Mouse (Mus musculus) cerebellum, adult 11 months (tissue): ENCODE measurements at regions not wholly inside any gene's neighbourhood (a gene's known extent, or its start where the extent isn't known, plus 50 kb on each side); places are given as distances from the start of the nearest gene placed in this dataset.
A peak's percentile ranks its signal among the peaks of the same experiment; 100 is the strongest.

Experiments used
- DNase-seq: peaks from one replicate; pipeline ENCODE4 v3.0.0; 2022

GRCm38 (mm10) chr1:137378072-137378985, 418.1 kb upstream of the Nr5a2 start:
- no peak for DNase-seq

- no peak for DNase-seq
These were observed 416.4 kb upstream of the Nr5a2 start for GRCm38 (mm10) chr1:137376685-137377084.

- no peak for DNase-seq
These were observed 414.4 kb upstream of the Nr5a2 start for GRCm38 (mm10) chr1:137374641-137375040.

DNA sequence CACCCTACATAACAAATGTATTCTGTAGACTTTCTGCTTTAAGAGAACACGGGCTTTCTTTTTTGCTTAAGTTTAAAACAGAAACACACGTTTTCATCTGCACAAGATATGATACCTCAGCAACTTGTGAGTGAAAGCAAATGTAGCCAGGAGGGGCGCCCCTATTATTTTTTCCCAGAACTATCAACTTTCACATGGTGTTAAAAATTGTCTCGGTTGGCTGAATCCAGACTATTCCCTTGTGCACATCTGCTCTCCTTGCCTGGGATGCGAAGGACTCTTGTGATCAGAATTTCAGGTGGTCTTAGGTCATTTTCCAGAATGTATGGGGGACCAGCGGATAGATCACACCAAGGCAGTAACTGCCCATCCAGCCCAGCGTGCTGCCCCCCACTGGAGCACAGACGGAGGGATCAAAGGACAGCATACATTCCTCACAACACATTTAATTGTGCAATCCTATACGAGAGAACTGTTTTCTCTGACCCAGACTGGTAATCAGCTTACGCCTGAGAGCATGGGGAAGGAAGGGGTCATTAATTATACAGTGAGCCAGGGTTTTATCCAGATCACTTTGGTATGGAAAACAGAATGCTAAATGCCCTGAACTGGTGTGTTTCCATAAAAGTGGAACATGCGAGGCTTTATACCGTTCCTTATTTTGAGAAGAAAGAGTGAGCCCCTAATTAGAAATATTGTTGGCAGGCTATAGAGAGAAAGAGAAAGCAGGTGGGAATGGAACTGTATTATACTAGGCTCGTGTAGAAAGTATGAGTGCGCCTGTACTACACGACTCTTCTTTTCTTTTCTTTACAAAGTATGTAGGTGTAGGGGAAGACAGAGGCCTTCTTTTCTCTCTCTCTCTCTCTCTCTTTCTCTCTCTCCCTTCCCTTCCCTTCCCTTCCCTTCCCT, 413.5 kb upstream of the Nr5a2 start:
- DNase-seq = no peak

DNA sequence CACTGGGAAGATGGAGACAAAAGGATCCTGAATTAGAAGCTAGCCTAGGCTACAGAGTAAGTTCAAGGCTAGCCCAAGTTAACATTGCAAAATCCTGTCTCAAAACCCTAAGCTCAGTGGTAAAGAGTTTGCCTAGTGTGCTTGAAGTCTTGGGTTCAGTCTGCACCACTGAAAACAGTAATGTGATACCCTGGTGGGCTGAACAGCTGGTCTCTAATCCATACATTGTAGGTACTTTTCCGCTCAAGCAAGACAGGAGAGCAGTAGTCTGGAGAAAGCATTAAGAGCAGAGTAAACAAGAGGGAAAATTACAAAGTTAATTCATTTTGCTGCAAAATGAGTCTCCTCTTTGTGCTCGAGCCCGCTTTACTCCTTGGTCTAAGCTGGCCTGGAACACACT, 412.0 kb upstream of the Nr5a2 start:
- no peak for DNase-seq

DNA sequence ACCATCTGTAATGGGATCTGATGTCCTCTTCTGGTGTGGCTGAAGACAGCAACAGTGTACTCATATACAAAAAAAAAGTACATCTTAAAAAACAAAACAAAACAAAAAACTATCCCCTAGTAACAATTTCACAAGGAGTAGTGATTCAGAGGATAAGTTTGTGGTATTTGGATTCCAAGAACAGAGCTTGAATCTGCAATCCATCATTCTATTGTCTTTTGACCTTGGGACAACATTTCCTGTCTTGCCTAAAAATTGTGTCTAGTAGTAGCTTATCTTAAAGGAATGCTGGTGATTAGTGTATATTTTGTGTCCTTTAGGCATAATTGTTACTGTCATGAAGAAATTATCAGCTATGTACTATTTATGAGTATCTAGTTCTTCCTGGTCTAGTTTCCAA, 404.1 kb upstream of the Nr5a2 start:
- no peak for DNase-seq

DNA sequence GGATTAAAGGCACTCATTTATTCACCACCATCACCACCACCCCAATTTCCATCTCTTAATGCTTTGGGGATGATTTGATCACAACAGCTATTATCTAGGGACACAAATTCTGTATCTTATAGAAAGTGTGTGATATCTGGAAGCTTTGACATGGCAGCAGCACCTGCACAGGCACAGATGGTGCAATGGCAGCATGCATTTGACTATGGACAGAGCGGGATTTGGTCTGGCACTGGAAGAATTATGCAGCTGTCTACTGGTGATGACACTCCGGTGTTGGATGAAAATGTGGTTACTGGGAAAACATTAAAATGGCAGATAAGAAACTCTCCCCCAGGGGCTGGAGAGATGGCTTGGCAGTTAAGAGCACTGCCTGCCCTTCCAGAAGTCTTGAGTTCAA, 403.7 kb upstream of the Nr5a2 start:
- DNase-seq = no peak

DNA sequence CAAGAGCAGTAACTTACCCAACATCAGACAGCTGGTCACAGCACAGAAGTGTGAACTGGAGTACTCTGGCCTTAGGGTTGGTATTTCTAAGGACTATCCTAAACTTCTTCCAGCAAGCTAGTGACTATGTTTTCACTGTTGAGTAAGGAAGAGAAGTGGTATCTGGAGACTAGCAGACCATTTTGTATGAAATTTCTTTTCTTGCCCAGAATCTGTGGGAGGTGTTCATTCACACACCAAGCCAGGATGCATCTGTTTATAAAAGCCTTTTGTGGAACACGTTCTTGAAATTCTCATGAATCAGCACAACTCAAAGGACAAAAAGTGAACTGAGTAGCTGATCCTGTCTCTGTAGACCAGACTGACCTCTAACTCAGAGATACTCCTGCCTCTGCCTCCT, 403.3 kb upstream of the Nr5a2 start:
- DNase-seq = no peak

GRCm38 (mm10) chr1:137360688-137361570, 400.7 kb upstream of the Nr5a2 start:
- no peak for DNase-seq

DNA sequence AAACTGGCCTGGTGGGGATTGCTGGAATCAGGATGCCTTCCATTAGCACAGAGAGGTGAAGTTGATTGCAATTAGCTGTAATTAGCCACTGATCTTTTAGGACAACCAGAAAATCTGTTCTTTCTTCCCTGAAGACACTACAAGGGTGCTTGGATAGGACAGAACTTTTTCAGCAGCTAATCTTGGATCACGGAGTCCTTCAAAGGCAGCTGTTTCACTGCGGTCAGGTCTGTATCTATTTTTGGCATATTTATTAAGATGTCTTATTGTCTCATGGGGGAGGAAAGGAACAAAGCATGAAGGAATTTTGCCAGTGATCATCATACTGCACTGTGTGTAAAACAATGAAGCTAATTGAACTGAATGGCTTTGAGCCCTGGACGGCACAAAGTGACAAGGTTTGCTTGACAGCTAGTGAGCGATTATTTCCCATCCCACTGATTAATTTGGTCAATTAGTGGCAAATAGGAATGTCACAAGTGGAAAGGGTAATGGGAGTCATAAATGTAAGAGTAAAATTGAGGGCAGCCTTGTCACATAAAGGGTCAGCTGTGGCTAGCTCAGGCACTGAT, 395.8 kb upstream of the Nr5a2 start:
- no peak for DNase-seq

GRCm38 (mm10) chr1:137352390-137353027, 392.3 kb upstream of the Nr5a2 start:
- no peak for DNase-seq

- no peak for DNase-seq
These were observed 373.9 kb upstream of the Nr5a2 start for GRCm38 (mm10) chr1:137334137-137334536.

DNA sequence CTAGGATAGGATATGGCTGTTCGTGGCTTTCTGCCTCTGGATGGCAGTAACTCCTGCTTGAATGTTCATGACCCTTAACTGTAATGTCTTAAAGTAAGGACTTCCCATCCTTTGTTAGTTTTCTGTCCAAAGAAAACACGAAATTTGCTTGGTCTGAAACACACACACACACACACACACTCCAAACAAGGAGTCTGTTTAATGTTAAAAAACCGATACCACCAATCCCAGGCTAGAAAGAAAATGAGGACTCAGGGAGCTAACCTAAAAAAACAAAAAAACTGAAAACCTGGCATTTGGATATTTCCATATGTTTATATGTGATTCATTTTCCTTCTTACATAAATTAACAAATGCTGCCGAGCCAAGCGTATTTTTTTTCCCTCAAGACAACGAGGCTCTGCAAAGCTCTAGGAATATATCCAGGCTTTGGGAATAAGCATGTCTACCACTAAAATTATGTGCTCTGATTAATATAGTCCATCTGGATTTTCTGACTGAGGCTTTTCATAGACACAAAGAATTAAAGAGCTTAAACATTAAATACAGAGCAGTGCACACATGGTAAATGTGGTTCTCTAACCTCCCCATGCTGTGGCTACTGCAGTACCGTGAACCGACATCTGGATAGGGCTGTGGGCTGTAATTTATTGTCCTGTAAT, 372.0 kb upstream of the Nr5a2 start:
- no peak for DNase-seq

DNA sequence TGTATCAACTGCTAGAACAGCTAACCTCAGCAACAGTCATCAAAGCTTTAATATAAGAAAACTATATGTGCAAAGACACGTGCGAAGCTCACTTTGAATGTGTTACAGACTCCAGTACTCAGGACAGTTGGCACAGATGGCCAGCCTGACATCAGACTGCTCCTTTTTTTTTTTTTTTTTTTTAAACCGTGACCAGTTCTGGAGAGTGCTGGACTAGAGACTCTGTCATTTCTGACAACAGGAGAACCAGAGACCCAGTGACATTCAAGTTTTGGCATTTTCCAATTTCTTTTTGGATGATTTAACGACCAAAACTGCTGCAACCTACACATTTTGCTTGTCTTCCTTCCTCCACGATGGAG, 371.5 kb upstream of the Nr5a2 start:
- no peak for DNase-seq

DNA sequence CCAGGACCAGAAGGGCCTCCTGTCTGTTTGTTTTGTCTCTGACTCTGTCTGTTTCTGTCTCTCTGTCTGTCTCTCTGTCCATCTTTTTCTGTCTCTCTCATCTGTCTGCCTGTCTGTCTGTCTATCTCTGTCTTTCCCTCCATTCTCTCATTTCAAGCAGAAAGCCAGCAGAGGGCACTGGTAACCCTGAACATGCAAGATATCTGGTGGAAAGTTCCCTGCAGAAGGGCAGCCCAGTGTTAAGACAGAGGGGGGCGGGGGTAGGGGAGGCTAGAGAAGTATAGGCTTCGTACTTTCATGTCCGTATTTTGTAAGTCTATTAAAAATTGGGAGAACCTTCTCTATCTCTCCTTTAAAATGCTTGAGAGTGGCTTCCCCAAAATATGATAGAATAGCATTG, 370.4 kb upstream of the Nr5a2 start:
- DNase-seq = peak; percentile 9

DNA sequence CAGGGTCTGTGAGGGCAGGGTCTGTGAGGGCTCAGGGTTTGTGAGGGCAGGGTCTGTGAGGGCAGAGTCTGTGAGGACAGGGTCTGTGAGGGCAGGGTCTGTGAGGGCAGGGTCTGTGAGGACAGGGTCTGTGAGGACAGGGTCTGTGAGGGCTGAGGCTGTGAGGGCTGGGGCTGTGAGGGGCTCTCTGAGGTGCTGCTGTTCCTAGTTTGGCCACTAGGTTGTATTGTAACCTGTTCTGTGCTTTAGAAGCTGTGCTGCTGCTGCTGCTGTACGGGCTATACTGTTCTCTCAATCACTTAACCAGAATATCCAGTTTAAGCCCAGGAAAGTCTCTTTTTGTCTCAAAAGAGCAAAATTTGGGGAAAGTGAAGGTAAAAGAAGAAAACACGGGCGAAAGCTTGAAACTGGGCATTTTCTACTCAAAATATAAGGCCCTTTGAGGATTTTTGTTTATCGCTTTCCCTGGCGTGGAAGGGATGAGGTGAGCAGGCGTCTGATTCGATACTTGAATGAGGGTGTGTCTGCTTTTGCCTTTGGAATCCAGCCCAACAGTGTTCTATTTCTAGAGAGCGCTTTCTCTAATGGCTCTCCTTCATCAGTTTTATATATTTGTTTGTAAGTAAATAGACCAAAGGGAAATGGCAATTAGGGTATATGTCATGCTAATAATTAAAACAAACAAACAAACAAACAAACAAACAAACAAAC, 363.8 kb upstream of the Nr5a2 start:
- DNase-seq = no peak

- DNase-seq = no peak
These were observed 362.9 kb upstream of the Nr5a2 start for GRCm38 (mm10) chr1:137323035-137323680.

GRCm38 (mm10) chr1:137302757-137303422, 342.6 kb upstream of the Nr5a2 start:
- no peak for DNase-seq

- no peak for DNase-seq
These were observed 337.7 kb upstream of the Nr5a2 start for GRCm38 (mm10) chr1:137297780-137298569.
